Mouse (Mus musculus): ENCODE data around the gene Pih1d1. TPM values are rescaled to one million over a fixed set of nuclear protein-coding genes. Genes with fewer than 3 reads are reported as not detected.
"Not testable (repeated sequence)": the region's sequence is repeated elsewhere in the genome, so short reads cannot be mapped to it uniquely, and the experiment has no call there.

The Pih1d1 gene
- total and polyA plus RNA-seq, 3 experiments: 50.8 to 69.2 (median 52.2) TPM

DNA sequence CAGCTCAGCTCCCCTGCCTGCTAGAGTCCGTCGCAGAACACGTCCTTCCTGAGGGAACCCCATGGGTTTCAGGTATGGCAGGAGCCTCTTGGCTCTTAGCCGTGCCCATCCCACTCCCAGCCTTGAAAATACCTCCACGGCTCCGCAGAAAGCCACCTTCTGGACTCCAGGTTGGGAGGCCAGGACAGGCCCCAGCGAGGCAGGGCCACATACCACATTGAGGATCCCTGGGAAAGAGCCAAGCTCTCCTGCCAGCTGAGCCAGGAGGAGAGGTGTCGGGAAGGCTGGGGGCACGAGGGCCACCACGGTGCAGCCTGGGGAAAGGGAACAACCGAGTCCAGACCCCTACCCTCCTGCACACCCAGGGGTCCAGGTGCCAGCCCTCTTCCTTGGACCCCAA lies 6.8 kb upstream of the Pih1d1 start:
- no peak for DNase-seq

DNA sequence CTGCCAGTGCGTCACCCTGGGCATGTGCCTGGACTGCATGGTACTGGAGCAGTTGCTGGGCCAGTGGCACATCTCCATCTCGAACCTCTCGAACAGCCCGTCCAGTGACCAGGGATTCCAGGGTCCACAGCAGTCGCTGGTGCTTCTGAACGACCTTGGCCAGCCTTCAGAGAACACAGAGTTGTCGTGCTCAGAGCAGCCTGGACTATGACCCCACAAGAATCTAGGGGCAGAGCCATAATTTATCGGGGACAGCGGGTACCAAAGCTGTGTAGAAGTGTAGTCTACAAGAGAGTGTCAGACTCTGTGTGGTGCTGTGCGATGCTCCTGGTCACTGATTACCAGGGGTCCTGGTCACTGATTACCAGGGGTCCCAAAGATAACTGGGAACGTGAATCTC lies 6.2 kb upstream of the Pih1d1 start:
- no peak for DNase-seq

DNA sequence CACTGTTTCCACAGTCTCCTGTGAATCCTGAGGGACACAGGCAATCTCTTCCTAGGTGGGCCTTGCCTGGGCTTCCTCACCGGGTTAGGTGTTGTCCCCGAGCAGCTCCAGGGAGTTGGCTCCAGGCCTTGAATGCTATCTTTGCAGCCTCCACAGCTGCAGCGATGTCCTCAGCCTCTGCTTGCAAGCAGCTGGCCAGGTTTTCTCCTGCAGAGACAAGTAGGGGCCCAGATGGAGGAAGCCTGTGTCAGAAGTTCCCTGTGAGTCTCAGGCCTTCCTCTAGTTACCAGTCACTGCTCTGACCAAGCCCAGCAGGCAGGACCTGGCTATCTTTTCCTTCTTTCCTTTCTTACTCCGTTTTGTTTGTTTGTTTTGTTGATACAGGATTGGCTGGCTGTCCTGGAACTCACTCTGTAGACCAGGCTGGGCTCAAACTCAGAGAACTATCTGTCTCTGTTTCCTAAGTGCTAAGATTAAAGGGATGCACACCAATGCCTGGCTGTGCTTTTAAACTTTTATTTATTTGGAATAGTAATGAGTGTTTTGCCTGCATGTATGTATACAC lies 5.5 kb upstream of the Pih1d1 start:
- DNase-seq: no peak

DNA sequence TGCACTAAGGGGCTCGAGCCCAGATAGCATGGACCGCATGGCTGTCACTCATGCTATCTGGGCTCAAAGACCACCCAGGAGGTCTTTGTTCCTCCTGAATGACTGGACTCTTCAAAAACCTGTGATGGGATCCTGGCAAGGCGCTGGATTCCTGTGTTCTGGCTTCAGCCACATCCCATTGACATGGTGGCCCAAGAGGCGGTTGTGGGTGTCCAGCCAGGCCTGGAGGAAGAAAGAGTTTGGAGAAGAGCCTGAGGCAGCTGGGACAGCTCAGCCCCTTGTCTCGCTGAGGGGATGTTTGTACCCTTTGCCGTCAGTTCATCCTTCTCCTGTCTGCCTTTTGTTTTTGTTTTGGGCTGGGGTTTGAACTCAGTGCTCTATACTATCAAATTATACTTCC lies 4.6 kb upstream of the Pih1d1 start:
- no peak for DNase-seq

DNA sequence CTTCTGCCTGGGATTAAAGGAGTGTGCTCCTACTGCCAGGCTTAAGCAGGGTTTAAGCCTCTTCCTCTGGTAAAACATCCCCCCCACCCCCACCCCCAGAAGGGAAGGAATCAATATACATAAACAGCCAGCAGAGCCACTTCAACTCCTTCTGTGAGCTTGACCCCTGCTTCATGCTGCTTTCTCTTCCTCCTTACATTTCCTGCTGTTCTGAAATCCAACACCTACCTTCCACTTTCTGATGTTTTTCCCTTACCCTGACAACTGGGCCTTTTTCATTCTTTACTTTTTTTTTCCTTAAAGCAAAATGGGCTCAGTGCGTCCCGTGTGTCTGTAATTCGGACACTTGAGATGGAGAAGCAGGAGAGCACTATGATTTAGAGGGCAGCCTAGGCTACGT lies 3.8 kb upstream of the Pih1d1 start:
- DNase-seq: no peak

DNA sequence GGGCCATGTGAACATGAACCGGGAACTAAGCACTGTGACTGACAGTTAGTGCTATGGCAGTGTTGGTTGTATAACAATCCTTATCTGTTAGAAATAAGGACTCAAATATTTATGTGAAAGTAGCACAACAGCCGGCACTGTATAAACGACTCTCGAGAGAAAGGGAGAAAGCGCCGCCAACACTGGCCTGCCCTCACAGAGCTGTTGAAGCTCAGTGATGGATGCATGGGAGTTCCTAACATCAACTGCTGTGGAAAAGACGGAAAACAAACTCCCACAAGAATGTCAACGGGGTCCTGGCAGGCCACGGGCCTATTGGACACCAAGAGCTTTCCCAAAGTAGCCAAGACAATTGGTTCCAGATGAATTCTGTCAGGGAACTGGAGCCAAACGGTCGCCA lies 2.8 kb upstream of the Pih1d1 start:
- DNase-seq: no peak

DNA sequence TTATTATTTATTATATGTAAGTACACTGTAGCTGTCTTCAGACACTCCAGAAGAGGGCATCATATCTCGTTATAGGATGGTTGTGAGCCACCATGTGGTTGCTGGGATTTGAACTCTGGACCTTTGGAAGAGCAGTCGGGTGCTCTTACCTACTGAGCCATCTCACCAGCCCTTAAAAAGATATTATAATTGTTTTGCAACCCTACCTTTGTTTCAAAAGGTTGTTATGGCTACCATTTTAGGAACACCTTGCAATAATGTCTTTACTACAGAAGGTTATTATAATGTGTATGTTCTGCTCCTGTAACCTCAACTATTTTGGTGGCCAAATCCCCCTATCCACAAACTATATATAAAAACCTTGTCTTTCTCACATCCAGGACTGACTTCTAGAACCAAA lies 1.1 kb upstream of the Pih1d1 start:
- DNase-seq: not testable (repeated sequence)

DNA sequence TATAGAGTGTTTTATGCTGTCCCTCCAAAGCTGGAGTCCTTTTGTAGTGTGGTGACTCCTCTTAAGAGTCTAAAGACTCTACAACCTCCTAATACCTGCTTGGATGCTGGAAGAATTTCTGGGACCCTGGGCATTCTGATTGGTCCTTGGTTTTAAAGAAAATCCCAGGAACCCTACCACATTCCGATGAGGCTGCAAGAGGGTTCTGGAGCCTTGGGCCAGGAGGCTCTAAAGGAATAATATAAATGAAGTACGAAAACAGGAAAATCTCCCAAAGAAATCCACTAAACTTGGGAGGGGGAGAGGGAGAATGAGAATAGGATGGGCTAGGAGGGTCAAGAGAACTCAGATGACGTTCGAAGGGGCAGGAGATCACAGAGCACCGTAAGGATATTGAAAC lies 517 bp upstream of the Pih1d1 start:
- DNase-seq: no peak

DNA sequence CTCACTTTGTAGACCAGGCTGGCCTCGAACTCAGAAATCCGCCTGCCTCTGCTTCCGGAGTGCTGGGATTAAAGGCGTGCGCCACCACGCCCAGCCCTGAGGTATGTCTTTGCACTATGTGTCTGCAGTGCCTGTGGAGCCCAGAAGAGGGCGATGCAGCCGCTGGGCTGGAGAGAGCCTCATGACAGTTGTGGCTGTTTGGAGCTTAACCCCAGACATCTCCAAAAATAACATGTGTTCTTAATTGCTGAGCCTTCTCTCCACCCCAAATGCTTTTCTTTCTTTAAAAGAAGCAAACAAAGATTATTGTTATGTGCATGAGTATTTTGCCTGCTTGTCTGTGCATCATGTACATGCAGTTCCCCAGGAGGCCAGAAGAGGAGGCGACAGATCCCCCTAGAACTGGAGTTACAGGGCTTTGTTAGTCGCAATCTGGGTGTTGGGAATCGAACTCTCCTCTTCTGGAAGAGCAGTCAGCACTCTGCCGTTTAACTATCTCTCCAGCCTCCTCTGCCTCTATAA lies 951 bp downstream of the Pih1d1 start:
- peak; percentile 48 for DNase-seq

DNA sequence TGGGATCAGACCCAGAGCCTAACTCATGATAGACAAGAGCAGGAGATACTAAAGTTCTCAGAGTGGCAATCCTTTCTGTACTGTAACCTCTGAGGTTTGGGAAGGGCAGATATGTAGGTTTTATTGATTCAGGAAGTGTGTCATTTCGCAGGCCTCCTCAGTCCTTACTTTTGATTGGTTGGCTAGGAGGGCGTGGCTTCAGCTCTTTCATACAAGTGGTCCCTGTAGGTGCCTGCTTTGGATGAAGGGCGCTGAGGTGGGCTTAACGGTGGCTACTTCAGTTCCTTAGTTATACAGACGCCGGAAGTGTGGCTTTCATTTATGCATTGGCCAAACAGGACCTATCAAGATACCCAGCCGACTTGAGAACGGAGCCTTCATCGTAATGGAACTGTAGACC lies 1.5 kb downstream of the Pih1d1 start:
- no peak for DNase-seq

DNA sequence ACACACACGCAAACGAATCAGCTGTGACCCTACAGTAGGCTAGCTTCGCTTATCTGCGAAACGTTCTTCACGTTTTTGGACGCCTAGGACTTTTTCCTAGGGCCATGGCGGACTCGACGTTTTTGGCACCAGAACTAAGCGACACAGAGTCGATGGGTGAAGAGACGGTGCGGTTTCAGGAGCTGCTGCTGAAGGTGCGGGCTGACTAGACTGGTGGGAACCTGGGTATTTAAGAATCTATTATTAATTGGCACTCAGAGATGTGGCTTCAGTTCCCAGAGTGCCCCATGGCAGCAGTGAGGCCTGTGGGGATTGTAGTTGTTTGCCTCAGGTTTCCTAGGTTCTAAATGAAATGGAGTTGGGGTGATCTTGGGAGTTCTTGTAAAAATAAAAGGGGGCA lies 2.1 kb downstream of the Pih1d1 start:
- DNase-seq: no peak

DNA sequence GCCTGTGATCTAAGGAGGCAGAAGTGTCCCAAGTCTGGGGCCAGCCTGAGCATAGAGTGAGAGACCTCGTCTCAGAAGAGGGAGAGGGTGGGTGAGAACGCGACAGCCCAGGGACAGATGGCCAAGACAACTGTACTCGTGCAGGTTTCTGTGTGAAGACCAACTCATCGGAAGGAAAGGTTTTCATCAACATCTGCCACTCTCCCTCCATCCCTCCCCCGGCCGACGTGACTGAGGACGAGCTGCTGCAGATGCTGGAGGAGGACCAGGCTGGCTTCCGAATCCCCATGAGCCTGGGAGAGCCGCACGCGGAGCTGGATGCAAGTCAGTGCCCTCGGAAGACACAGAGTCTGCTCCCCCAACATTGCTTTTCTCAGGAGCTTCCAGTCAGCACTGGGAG lies 3.4 kb downstream of the Pih1d1 start:
- DNase-seq: no peak

DNA sequence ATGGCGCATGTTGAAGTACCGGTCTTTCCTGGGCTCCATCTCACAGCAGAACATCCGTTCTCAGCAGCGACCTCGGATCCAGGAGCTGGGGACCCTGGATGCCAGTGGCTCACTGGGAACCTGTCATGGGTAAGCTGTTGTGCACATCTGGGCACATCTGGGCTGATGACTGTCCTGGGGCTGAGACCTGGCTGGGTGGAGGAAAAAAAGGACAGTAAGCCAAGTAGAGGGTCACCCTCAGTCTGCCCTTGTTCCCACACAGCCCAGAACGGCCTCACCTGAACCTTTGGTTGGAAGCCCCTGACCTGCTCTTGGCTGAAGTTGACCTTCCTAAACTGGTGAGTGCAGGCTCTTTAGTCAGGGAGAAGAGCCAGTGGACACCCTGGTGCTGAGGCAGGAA lies 4.9 kb downstream of the Pih1d1 start:
- no peak for DNase-seq

DNA sequence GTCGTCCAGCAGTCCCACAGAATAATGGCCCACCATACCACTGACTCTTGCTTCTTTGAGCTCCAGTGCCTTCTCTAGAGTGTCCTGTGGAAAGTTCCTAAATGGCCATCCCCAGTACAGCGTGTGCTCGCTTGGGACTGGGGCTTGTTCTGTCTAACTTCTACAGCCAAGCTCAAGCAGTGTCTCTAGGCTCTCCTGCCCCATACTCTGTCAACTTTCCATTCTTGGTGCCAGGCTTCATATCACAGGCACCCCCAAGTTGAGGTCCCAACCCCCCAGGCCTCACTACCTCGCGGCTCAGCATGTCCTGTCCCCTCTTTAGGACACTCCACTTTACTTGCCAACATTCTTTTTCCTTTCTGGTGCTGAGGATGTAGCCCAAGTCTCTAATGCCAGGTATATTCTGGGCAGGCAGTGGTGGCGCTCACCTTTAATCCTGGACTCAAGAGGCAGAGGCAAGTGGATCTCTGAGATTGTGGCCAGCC lies 6.3 kb downstream of the Pih1d1 start:
- DNase-seq: no peak

DNA sequence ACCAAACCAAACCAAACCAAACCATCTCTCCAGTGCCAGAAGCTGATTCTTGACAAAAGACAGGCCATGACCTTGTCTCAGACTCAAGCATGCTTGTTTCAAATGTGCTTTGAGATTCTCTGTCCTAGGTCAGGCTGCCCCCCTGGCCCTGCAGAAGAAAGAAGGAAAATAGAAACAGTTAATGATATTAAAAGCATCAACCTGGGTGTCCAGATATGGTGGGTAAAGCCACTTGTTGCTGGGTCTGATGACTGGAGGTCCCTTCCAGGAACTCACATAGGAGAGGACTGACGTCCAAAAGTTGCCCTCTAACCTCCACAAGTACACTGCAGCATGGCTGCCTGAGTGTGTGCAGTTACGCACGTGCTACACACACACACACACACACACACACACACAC lies 6.8 kb downstream of the Pih1d1 start:
- no peak for DNase-seq

DNA sequence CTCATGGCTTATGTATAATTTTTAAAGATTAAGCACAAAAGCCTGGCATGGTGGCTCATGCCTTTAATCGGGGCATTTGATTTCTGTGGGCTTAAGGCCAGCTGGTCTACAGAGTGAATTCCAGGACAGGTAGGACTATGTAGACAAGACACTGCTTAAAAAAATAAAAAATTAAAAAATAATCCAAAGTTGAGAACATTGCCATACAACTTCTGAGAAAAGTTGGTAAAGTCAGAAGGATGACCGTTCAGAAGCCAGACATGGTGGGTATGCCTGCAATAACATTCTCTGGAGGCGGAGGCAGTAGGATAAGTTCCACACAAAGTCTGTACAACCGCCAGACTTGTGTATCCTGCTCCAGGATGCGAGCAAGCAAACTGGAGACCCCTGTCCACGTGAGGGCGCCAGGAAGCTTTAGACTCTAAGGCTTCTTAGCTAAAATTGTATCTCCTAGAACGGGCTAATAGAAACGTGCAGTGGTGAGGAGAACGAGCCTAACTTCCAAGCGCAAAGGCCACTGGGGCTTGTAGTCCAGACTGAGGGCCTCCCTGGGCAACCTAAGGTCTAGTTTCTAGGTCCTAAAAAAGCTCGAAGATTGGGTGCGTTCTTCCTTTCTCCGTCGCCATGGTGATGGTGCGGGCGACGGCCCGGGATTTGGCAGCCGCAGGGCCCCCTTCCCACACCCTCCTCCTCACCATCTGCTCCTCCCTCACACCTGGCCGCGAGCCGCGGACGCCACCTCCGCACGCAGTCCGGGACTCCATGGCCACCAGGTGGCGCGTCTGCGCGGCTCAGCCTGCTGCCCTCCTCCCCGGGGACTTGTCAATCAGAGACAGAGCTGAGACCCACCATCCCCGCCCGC lies 7.7 kb downstream of the Pih1d1 start:
- DNase-seq: peak; percentile 90

DNA sequence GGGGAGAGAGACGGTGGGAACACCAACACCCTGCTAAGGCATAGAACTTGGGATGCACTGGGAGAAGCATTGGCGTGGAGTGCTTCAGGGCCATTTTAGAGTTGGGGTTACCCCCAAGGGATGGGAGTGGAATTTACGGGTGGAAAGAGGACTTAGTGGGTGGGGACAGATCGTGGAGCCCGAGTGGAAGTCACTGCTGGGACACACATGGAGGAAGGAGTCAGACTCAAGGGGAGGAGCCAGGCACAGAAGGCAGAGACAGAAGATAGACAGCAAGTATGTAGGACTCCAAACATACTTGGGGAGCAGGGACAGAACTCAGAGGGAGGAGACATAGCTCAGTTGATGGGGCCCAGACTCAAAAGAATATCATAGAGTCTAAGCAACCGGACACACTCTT lies 8.4 kb downstream of the Pih1d1 start:
- no peak for DNase-seq

DNA sequence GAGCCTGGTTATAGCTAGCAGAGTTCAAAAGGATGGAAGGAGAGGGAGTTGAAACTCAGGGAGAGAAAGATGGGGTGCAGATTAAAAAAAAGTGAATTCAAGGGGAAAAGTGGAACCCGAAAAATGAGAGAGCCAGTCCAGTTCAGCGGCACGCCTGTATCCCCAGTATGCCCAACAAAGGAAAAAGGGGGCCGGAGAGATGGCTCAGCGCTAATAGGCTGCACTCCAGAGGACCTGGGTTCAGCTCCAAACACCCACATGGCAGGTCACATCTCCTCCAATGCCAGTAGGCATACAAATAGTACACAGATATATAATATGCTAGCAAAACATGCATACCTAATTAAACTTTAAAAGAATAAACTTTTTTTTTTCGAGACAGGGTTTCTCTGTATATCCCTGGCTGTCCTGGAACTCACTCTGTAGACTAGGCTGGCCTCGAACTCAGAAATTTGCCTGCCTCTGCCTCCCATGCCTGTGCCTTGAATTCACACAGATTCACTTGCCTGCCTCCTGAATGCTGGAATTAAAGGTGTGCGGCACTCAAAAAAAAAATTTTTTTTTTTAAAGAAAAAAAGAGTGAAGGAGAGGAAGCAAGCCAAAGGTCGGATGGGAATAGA lies 9.0 kb downstream of the Pih1d1 start:
- no peak for DNase-seq

DNA sequence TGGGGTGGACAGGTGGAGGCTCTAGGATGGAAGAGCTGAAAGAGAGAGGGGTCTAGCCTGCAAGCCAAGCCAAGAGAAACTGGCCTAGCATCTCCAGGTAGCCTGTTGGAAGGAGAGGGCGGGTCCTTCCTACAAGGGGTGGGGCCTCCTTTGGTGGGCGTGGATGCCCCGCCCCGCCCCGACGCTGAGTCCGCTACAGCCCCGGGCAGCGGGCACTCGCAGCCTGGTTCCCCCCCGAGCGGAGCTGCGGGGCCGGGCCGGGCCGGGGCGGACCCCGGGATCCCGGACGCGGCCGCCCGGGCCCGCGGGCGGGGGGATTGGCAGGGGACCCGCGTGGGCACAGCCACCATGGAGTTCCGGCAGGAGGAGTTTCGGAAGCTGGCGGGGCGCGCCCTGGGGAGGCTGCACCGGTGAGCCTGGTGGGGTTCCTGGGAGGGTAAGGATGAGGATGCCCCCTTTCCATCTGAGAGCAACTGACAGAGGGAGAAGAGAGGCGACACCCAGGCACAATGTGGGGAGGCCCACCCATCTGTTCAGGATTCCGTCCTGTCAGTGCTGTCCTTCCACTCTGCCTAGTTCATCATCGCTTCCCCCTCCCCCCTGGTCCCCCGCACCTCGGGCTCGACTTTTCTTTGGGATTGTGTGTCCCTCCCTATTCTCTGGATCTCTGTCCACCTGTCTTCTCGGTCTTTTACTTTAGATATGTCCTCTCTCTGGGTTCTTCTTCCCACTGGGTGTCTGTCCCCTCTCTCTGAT lies 9.8 kb downstream of the Pih1d1 start, which contains the start of gene Slc17a7:
TSS of gene Slc17a7 (plus strand) at position 215 of the 756 bp plus-strand sequence.
- DNase-seq: no peak

DNA sequence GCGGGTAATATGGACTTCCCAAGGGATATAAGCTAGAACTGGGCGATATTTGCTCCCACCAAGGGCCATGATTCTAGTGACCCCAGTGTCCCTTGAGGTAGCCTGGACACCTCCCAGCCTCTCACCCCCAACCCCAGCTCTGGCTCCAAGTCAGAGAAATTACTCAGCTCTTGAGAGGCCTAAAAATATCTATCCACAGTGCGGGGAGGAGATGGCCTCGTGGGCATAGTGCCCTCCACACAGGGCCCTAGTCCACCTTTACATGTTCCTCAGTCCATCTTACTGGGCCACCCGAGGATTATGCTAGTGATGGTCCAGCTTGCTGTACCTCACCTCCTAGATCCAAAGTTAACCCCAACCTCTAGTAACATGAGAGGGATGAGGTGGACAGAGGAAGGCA lies 10.7 kb downstream of the Pih1d1 start:
- no peak for DNase-seq

DNA sequence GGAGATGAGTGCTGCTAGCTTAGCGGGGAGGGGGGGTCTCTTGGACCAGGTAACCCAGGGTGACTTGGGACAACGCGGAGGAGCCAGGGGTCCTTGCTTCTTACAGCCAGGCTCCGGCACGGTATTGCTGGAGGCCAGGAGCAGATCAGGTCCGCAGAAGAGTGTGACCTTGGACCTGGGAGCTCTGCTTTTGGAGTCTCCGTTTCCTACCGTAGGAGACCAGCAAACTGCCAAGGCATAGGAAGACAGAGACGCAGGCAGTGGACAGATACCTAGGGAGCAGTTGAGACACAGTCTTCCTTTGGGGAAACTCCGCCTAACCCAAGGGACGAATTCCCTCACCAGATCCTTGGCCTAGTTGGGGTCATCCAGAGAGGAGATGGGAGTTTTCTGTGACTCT lies 11.6 kb downstream of the Pih1d1 start:
- DNase-seq: no peak

DNA sequence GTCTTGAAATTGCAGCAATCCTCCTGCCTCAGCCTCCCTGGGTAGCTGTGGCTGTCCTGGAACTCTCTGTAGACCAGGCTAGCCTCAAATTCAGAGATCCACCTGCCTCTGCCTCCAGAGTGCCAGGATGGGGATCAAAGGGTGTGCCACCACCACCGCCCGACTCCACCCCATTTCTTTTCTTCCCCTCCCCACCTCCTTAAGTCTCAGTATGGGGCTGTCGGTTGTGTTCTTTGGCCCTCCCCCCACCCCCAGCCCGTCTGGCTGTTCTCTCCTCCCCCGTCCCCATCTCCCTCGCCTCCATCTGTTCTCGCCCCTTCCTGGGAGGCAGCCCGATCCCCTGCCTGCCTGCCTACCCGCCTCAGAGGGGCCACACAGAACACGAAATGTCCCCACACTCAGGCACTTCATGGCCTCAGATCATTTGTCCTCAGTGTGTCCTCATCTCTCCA lies 12.9 kb downstream of the Pih1d1 start:
- no peak for DNase-seq
